Mouse (Mus musculus): ENCODE results near the gene Neu2. TPM values are rescaled to one million over a fixed set of nuclear protein-coding genes. Genes with fewer than 3 reads are reported as not detected.
A peak's percentile ranks its signal among the peaks of the same experiment; 100 is the strongest.

Neu2 gene
- total RNA-seq, 2 experiments from 2014 or later, result not detected

DNA sequence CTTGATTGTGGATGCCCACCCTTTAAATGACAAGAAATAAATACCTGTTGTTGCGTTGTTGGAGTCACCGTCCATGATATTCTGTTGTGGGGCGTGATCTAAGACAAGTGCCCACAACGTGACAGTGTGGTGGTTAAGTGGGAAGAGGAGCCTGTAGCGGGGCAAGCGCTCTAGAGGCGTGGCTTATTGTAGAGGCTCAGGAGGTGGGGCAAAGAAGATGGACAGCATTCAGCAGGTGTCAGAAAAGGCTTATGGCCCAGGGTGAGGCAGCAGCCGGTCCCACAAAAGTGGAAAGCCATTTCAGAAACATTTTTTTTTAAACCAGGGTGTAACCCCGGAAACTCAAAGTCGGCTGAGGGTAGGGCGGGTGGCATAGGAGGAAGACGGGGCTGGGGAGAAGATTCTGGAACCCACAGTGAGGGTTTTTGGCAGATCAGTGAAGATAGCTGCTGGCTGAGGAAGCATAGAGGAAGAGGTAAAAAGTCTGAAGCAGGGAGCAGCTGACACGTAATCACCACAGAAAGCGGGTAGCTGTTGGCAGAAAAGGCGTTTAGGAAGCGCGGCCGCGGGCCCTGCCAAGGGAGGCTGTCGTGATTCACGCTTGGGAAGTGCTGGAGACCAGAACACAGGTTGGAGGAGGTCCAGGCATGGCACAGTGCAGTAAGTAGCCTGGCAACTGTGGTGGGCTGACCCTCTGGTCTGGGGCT is 97.8 kb downstream of the Neu2 start:
- ATAC-seq (replicated peaks; ENCODE audit: low FRiP score, low TSS enrichment, poor library complexity, severe bottlenecking), result peak; percentile 76

DNA sequence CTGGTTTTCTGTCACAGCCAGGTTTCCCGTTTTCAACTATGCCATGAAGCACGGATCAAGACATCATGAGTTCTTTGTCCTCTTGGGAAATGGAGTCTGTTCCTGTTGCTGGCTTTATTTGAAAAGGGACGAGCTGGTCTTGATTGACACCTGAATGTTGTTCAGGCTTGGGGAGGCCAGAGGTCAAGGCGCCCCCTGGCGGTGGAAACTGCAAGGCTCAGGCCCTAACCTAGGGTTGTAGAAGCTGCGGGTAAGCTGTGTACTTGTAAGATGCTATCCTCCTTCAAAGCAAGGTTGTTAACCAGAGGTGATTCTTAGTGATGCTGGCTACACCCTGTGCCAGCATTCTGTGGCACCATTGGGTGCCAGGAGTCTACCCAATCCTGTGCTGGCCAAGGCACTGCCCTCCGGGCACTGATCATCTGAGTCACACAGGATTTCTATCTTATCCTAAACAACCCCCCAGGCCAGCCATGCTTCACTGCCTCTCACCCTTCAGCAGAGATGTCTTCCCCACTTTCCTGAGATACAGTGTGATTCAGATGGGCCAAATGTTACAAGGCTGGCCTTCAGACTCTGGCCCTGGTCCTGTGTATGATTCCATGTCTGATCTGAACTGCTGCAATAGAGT is 98.8 kb downstream of the Neu2 start:
- ATAC-seq (replicated peaks; ENCODE audit: low FRiP score, low TSS enrichment, poor library complexity, severe bottlenecking), result peak; percentile 60

DNA sequence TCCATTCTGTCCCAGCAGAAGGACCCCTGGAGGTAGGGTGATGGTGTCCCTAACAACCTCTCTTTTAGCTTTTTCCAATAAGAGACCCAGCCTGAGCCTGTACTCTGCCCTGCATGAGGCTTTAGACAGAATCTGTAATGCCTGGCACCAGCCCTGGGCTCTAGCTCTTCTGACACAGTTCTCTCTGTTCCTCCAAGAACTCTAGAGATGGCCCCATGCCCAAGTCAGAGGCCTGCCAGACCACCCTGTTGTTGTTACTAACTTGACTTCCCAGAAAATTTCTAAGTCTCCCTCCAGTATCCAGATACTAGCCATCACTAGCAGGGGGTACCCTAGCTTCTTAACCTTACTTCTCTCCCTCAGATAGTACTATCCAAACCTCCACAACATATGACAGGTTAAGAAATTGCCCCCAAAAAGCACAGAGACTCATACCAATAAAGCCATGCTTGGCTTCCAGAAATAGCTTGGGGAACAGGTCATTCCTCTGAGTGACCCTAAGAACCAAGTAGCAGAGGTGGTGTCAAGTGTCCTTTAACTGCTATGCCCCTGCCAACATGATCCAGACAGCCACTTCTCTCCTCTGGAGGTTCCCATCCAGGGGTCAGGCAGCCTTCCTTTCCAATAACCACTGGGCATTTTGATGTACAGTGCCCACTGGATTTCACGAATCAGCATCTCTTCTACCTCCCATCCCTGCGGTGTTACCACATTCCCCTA is 105.0 kb downstream of the Neu2 start:
- no peak for ATAC-seq (replicated peaks; ENCODE audit: low FRiP score, low TSS enrichment, poor library complexity, severe bottlenecking)

DNA sequence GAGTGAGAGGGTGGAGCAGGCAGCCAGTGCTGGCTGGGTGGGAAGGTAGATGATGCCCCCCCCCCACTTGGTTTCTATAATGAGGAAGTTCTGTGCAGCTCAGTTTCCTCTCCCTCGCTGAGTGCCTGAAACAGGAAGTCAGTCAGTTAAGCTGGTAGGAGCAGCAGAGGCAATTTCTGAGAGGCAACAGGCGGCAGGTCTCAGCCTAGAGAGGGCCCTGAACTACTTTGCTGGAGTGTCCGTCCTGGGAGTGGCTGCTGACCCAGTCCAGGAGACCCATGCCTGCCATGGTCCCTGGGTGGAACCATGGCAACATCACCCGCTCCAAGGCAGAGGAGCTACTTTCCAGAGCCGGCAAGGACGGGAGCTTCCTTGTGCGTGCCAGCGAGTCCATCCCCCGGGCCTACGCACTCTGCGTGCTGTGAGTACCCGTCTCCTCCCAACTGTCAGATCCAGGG is 110.6 kb downstream of the Neu2 start, which contains the start of gene Inpp5d:
Gene Inpp5d, plus strand, starts transcription at position 102 of the 458 bp plus-strand sequence.
- ATAC-seq (replicated peaks; ENCODE audit: low FRiP score, low TSS enrichment, poor library complexity, severe bottlenecking), result peak; percentile 66

DNA sequence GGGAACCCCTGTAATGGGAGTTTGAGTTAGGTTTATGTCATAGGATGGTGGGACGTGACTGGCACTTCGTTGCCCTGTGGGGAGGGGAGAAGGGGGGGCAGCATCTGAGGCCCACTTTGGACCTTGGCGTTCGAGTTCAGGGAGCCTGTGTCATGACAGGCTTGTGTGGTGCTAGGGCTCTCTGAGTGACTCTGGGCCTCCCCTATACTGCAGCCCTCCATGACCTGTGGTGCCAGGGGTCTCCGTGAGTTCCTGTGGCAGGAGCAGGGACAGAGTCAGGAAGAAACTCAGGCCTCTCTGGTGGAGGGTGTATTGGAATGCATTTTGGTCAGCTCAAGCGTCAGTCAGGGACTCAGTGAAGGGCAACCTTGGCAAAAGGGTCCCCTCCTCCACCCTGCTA is 111.0 kb downstream of the Neu2 start:
- 0 out of 2 replicates have a peak, but pooled peaks have one; percentile 5 for ATAC-seq (replicated peaks; ENCODE audit: low FRiP score, low TSS enrichment, poor library complexity, severe bottlenecking)

DNA sequence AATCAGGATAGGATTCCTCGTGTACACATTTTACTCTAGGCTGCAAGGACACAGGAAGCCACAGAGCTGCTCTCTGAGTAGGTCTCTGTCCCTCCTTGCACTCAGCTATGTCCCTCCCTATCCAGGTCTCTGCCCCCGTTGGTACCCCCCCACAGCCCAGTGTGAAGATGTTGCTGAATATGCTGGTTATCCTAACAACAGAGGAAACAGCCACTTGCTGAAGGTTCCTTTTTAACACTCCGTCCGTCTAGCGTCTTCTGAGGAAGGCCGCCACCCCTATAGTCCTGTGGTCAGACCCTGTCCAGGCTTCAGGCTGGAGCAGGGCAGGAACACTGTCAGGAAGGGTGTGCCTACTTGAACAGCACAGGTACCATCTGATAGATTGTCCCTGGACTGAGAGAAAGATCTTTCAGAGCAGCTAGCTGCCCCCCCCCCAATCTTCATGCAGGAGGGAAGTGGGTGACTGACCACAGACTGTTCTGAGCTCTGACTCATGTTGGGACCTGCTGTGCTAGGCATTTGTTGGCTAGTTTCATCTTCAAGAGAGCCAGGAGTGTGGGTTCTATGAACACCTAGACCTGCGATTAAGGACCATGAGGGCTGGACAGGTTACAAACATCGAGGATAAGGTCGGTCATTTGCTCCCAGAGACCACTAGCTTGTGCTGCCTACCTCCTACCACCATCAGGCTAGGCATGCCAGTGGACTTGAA is 111.6 kb downstream of the Neu2 start:
- ATAC-seq (replicated peaks; ENCODE audit: low FRiP score, low TSS enrichment, poor library complexity, severe bottlenecking), result no peak; the same call in 1 of the 2 replicates

DNA sequence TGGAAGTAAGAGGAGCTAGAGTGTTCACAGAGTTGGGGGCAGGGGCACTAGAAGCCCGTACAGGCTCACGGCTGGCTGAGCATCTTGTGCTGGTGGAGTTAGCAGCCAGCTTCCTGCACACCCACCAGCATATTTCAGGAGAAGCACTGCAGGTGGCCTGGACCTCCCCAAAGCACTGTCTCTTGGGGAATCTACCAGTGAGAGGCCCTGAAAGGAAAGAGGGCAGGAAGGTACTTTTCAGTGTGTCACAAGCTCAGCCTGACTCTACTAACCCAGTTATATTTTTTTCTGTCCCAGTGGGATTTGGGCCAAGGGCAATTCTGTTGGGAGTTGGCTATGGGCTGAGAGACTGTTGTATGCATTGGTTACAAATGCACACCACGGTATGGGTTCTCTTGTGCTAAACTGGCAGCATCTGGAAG is 112.2 kb downstream of the Neu2 start:
- no peak for ATAC-seq (replicated peaks; ENCODE audit: low FRiP score, low TSS enrichment, poor library complexity, severe bottlenecking)

DNA sequence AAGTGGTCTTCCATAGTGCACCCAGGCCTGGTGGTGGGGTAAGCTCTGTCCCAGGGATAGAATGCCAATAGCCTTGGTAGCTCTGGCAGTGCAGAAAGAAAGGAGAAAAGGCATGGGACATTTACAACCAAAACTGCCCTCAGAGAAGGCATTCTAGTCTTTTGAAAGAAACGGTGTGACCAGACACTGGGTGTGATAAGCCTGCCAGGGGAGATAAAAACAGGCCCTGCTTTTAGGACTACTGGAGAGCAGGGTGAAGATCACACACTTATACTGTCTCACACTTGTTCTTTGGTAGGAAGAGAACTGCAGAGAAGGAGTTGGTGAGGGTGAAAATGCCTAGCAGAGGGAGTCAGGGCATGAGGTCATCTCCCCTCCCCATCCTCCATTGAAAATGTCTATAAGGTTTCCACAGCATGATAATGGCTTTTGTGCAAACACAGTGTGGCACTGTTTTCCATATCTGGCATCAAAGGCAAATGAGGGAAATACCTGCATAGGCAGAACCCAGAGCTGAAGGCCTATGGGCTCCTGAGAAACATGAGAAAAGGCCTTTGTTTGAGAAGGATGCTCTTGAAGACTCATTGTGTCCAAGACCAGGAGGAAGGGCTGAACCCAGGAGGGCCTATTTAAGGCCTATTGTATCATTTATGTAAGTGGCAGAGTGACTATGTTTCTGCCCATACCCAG is 114.4 kb downstream of the Neu2 start:
- peak; percentile 31; the same call in 1 of the 2 replicates for ATAC-seq (replicated peaks; ENCODE audit: low FRiP score, low TSS enrichment, poor library complexity, severe bottlenecking)

DNA sequence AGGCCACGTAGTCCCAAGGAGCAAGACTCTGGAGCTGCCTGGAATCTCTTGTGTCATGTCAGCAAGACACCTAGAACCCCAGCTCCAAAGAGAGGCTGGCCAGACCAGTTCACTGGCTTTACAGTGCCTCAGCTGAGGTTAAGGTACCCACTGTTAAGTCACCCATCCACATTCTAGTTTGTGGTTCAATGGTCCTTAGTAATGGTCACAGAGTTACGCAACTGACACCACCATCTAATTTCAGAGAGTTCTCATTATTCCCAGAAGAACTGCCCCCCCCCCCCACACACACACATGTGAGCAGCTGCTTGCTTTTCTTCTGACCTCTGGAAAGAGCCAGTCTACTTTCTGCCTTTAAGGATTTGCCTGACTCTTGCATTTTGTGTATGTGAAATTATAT is 115.1 kb downstream of the Neu2 start:
- no peak for ATAC-seq (replicated peaks; ENCODE audit: low FRiP score, low TSS enrichment, poor library complexity, severe bottlenecking)

DNA sequence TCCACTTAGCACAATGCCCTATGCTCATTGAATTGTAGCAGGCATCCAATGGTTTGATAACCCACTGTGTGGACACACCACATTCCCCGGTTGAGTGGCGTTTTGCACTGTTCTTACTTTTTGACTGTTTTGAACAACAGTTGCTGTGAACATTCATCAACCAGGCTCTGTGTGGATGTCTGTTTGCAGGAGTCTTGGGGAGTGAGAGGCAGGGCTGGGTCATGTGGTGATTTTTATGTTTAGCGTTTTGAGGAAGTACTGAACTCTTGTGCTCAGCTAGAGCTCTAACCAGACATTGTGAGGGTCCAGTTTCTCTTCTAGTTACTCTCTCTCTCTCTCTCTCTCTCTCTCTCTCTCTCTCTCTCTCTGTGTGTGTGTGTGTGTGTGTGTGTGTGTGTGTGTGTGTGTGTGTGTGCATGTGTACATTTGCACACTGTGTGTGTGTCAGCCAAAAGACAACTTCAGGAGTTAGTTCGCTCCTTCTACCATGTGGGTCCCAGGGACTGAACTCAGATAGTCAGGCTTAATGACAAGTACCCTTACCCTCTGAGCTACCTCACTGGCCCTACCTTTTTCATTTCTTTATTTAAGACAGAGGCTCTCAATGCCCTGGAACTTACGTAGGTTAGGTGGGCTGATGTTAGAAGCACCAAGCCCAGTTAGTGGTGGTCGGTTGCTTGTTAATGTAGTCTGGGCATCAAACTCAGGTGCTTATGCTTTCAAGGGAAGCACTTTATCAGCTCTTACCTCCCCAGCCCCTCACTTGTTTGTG is 115.8 kb downstream of the Neu2 start:
- ATAC-seq (replicated peaks; ENCODE audit: low FRiP score, low TSS enrichment, poor library complexity, severe bottlenecking), result no peak

DNA sequence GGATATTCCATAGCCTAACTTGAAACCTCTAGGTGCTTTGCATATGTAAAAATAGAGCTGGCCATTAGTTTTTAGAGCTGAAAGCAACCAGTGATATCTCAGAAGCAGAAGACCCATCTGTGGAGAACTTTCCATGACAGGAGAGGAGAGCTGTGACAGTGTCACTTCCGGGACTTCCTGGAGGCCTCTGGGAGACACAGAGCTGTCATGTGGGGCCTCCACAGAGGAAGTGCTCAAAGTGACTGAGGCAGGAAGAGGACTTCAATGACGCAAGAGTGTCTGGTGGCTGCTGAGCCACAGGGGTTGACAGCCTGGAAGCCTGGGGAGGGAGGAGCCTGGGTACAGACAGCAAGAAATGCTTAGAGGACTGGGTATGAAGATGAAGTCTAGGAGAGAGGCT is 116.7 kb downstream of the Neu2 start:
- ATAC-seq (replicated peaks; ENCODE audit: low FRiP score, low TSS enrichment, poor library complexity, severe bottlenecking), result peak; percentile 51

DNA sequence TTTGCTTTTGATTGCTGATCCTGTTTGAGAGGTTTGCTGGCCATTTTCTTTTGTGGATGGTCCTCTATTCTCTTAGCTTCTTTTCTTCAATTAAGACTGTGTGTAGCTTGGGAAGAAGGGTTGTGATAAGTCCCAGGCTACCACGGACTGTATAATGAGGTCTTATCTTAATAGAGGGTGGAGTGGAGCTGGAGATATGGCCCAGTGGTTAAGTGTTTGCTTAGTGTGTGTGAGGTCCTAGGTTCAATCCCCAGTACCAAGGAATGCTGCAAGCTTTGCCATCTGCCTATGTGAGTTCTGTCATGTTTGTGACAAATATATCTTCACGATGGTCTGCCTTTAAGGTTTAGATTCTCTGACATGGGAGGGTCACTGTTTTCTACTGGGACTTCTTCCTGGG is 118.4 kb downstream of the Neu2 start:
- peak; percentile 56 for ATAC-seq (replicated peaks; ENCODE audit: low FRiP score, low TSS enrichment, poor library complexity, severe bottlenecking)

DNA sequence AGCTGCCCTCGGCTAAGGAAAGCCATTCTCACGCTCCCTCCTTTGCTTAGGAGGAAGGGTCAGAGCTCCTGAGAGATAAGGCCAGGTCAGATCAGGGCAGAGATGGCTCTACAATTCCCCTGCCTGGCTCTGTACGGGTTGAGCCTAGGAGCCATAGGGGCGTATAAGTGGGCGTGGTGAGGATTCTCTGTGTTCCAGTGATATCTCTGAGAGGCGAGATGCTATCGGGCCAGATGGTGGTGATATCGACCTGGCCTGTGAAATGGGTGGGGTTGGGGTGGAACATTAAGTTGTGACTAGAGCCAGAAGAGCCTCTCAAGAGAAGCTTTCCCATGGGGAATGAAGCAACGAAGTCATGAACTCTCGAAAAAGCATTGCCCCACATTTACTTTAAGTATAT is 121.9 kb downstream of the Neu2 start:
- 0 out of 2 replicates have a peak, but pooled peaks have one; percentile 31 for ATAC-seq (replicated peaks; ENCODE audit: low FRiP score, low TSS enrichment, poor library complexity, severe bottlenecking)

DNA sequence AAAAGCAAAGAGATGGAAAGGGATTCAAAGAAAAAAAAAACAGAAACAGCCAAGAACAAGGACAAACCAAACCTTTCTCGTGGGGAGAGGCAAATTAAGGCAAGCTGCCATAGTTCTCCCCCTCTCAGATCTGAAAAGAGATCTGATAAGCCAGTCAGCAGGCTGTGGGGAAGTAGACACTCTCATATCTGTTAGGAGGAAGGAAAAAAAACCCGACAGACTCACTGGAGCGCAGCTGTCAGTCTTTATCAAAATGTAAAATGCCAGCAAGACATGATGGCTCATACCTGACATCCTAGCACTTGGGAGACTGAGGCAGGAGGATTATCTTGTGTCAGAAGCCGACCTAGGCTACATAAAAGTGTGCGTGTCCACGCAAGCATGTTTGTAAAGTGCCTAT is 122.5 kb downstream of the Neu2 start:
- ATAC-seq (replicated peaks; ENCODE audit: low FRiP score, low TSS enrichment, poor library complexity, severe bottlenecking), result peak; percentile 45

DNA sequence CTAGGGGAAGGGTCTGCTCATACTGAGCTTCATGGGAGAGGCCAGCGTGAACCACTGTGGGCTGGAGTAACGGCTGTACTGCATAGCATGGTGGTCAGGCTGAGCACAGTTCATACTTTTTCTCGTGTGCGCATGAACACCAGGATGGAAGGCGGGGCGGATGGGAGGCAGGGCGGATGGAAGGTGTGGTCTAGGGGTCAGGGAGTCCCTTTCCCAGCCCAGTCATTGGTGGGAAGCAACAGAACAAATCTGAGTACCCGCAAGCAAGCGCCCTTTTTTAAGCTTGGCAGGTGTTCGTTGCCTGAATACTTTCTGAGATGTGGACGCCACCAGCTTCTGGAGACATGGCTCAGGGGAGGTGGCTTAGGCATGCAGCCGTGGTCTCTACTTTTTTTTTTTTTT is 127.0 kb downstream of the Neu2 start:
- ATAC-seq (replicated peaks; ENCODE audit: low FRiP score, low TSS enrichment, poor library complexity, severe bottlenecking), result no peak

DNA sequence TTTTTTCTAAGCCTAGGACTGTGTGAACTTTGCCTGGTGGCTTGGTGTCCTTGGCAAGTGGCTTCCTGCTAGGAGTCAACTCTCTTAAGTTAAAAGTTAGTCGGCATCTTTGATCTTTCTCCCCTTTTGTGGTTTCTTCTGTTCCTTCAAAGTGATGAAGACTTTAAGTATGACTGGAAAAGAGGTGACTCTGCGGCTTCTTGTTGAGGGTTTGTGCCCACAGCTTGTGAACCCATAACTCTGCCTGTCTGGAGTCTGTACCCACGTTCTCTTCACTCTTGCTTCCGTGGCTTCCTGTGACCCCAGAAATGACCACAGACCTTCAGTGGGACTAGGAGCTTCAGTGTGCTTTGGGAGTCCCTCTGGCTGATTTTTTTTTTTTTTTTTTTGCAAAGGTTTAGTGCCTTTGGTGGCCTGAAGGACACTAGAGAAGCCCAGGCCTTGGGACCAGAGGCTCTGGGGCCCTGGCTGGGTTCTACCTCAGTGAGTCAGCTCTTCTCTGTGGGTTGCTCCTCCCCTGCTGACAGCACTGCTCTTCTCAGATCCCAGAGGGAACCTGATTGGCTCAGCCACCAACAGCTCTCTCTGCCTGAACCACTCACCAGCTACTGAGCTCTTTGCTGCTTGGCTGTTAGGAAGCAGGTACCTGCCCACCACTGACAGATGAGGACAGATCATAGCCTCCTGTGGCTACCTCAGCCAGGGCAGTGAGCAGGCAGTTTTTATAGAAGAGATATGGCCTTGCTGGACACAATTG is 127.6 kb downstream of the Neu2 start:
- peak; percentile 98 for ATAC-seq (replicated peaks; ENCODE audit: low FRiP score, low TSS enrichment, poor library complexity, severe bottlenecking)

DNA sequence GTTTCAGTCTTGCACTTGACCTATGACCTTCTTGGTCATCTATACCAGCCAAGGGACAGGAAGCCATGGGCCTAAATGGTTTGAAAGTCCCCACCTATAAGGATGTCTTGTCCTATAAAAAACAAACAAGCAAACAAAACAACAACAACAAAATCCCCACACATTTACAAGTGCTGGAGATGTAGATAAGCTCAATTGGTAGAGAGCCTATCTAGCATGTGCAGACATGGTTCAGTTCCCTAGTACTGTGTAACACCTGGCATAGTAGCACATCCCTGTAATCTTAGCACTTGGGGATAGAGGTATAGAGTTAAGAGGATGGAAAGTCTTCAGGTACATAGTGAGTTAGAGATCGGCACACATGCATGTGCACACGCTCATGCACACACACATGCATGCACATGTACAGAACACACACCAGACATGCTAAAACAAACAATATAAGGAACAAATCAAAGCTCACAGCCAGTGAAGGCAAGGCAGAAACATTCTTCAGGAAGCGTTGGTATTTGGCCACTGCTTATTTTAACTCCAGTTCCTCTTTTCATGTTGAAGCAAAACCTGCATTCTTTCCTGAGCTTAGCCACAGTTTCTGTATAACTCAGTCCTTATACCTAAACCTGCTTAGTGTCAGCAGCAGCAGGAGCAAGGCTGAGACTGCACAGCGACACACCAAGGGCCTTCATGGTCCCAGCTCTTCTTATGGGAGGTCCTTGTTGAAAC is 128.3 kb downstream of the Neu2 start:
- peak; percentile 48 for ATAC-seq (replicated peaks; ENCODE audit: low FRiP score, low TSS enrichment, poor library complexity, severe bottlenecking)

All from megakaryocyte-erythroid progenitor cell, adult 5-6 weeks (primary cell).